Mouse (Mus musculus) fat pad, adult 2 months (tissue): ENCODE results near the gene Ndufaf7.

Experiments
- DNase-seq: peaks from one replicate; pipeline ENCODE4 v3.0.0-alpha.2; 2011; ENCODE audit warnings: low read depth, low spot score; ENCODE audit errors: extremely low read depth

The Ndufaf7 gene

DNA sequence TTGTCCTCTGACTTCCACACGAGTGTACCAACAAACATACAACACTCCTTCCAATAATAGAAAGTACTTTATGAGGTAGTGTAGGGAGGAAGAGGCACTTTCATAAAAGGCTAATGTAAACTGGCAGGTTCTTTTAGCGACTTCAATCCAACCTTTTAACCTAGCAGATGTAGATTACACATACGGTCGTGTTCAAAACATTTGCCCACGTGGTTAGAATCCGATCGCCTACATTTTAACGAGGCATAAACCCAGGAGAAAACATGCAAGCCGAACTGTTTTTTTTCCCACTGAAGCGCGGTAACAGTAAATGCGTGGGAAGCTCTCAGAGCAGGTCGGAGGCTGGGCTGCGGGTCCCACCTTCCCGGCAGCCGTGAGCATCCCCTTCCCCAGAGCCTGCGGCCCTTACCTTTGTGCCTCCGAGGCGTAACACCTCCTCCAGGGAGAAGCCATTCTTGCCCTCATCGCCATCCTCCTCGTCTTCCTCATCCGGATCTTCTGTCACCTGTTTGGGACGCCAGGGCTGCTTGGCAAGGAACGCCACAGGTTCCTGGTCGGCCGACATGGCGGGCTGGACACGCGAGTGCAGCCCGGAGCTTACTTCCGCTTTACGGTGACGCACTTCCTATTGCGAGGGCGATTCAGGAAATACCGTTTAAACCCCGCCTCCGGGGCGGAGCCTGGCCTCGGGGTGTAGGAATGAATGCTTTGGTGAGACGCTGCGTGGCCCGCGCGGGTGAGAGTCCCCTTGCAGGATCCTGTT lies at the start of gene Ndufaf7, which contains the start of gene Cebpz:
Ndufaf7 (plus strand) TSS at position 671 of the 763 bp plus-strand sequence.
Cebpz (minus strand) TSS at position 601 of the 763 bp plus-strand sequence.
- DNase-seq = no peak

DNA sequence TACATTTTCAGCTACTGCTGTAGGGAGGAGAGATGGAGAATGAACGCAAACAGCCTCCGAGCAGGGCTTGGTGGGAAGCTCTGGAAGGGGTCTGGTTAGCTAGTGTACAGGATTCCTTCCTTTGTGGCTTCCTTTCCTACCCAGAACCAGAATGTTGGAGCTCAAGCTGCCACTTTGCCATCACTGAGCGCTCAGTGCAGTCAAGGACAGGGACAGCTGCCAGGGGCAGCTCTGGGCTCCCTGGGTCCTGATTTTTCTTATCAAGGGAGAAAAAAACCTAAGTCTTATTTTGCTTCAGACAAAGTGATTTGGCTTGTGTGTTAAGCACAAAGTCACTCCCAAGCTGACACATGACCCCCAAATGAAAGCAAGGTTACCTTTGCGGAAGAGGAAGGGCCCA lies 48.4 kb upstream of the Ndufaf7 start:
- DNase-seq = no peak

DNA sequence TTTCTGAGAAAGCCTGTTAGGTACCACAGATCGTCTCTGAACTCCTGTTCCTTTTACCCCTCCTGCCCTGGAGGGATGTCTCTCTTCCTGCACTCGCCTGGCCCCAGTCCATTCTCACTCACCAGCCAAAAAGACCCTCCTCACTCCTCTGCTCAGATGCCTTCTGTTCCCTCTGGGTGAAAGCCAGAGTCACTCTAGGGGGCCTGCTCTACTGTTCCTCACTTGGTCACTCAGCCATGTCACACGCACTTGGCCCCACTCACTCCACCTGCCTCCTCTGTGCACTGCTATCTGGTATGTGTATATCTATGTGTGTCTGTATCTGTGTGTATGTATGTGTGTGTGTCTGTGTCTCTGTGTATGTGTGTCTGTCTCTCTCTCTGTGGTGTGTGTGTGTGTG lies 47.8 kb upstream of the Ndufaf7 start:
- DNase-seq = no peak

DNA sequence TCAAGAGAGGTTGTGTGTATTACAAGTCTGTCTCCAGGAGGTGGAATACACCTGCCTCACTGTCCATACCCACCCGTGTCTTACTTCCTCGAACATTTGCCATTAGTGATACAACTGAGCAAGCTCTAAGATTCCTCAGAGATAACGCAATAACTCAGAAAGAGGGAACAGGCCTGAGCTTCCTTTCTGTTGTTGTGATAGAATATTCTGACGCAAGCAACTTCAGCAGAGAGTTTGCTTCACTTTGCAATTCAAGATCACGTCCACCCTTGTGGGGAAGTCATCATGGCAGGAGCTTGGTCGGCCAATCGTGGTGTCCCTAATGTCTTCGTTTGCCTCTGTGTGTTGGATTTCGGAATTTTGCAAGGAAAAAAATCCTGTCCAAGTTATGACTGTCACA lies 45.9 kb upstream of the Ndufaf7 start:
- DNase-seq = no peak

DNA sequence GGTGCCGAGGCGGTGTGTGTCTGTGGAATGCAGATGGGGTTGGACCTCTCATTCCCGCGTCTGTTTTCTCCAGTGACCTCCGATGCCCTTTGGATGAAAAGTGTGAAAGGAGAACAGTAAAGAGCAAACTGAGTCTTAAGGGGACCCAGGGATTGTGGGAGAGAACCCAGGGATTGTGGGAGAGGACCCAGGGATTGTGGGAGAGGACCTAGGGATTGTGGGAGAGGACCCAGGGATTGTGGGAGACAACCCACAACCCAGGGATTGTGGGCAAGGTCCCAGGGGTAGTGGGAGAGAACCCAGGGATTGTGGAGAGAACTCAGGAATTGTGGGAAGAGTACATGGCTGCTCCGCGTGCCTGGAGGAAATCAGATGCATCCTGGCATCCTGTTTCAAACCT lies 41.9 kb upstream of the Ndufaf7 start:
- no peak for DNase-seq

DNA sequence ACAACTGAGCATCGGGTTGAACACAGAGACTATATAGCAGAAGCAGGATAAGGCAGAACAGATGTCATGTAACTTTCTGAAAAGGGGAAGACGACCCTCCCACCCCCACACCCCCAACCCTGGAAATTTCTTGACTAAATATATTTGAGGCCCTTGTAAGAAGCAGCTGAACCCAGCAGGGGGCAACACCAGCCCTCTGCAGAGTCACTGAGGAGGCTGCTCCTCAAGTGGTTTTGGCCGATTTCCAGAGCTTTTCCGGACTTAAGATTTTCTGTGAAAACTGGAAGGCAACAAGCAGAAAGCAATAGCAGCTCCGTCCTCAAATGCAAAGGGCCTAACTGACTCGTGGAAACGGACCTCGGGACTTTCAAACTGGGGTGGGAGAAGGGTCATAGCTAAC lies 41.5 kb upstream of the Ndufaf7 start:
- no peak for DNase-seq

DNA sequence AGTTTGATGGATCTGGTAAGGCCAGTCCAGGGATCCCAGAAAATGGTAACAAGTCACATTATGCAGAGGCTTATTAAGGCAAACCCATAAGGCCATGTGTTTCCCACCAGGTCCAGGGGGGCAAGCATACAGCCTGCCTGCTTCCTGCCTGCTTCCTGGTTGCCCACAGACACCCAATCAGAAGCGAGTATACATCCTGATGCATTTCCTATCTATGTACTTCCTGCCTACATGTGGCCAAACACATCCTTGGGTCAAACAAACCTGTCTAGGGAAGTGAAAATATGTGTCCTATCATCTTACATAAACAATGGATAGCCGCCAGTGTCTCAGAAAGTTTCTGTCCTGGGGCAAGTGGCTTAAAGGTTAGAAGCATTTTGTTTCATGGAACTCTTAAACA lies 33.8 kb upstream of the Ndufaf7 start:
- no peak for DNase-seq

DNA sequence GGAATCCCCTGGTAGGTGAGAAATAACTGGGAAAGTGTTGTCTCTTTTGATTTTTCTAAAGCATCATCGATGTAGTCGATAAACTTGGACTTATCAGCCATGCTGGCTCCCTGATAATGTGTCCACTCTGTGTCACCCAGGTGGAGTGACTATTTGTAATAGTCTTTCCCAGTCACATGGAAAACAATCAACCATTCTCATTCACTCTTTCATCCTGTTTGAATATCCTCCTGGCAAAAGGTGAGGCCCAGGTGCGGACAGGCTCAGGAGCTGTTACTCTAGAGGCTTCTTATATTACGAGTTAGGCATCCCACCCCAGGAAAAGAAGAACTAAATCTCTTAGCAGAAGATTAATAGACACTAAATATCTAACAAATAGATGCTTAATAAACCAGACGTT lies 30.0 kb upstream of the Ndufaf7 start, which contains the start of gene Sult6b1:
Sult6b1 (minus strand) TSS at position 101 of the 400 bp plus-strand sequence.
- no peak for DNase-seq

DNA sequence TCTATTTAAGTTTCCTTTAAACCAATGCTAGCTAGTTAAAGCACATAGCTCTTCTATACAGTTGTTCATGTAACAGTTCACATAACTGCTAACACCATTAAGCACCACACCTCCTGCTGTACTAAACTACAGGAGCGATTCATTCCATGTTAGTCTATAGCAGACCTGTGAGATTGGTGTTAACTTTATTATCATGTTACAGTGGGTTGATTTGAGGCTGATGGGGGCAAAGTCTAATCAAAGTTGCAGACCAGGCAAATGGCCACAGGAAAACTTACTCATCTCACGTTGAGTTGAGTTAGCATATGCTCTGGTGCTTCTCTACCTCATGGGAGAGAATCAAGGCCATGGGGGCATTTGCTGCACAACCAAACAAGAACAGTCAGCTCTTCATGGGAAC lies 27.6 kb upstream of the Ndufaf7 start:
- no peak for DNase-seq

DNA sequence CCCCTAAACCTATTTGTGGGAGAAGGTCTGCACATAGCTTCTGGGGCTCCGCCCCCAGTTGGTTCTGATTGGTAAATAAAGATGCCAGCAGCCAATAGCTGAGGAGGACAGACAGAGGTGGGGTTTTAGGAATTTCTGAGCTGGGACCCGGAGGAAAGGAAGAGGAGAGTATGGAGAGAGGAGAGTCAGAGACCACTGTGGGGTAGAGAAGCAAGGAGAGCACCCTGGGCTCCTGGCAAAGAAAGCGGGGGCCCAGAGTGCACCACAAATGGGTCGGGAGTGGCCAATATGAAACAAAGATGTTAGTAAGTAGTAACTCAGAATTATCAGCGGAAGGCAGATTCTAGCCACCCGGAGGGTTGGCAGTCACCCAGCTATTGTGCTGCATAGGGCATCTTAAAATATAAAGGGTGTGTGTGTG lies 24.1 kb upstream of the Ndufaf7 start:
- DNase-seq = no peak

DNA sequence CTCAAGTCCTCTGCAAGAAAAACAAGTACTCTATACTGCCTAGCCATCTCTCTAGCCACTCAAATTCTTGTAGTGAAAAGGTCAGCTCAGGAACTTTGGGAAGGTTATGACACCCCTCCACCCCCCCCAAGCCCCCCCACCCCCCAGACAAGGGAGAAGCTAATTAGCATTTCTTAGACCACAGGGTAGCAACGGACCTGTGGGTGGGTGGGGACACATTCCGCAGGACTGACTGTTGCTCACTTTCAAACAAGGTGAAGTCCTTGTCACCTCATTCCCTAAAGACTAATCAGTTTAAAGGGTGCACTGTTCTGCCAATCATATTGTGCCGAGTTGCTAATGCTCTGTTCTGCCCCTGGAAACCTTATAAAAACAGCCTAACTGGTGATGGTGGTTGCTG lies 23.0 kb upstream of the Ndufaf7 start:
- no peak for DNase-seq

DNA sequence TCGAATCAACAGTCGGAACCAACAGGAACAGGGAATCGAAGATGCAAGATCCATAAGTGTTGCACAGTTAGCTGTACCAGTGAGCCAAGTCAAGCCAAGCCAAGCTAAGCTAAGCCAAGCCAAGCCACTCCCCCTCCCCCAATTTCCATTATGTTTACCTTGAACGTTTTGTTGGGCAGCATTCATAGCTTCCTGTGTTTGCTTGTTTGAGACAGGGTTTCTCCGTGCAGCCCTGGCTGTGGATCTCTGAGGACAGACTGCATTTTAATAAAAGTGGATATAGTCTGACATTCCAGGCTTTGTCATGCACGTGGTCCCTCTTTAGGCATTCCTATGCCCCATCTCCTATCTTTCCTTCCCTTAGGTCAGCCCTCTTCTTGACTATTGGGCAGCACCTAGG lies 21.2 kb upstream of the Ndufaf7 start:
- DNase-seq = no peak

DNA sequence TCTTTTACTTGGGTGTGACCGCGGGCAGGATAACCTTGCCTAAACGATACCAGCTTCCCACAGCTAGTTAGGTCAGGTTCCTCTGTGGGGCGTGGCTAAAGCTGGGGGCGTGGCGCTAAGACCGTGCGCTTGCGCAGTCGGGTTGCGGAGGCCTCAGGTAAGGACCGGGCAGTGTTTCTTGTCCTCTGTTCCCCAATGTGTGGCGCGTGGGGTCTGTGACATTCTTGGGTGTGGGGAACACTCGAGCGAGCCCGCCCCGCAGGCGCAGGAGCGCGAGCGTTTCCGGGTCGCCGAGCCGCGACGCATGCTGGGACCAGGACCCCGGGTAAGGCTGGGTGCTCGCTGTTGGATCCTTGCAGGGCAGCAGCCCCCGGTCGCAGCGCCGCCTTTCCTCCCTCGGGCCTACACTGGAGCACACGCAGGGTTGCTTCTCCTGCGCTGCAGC lies 20.5 kb upstream of the Ndufaf7 start, which contains the start of gene Cebpzos:
Cebpzos (plus strand) TSS at position 132 of the 445 bp plus-strand sequence.
- no peak for DNase-seq

DNA sequence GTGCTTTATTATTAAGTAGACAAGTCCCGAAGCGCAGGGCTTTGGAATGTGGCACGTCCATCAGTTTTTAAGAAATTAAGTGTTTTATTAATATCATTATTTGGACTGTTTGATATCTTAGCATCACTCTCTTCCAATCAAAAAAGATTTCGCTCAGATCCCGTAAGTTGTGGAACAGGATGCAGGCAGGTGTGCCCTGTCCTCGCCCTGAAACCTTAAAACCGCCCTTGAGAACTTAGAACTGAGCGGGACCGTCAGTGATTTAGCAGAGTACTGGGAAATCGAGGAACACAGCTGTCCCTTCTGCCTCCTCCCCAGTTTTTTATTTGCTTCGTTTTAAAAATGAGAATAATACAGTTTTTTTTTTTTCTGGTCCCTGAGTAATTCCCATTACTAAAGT lies 20.0 kb upstream of the Ndufaf7 start:
- no peak for DNase-seq

DNA sequence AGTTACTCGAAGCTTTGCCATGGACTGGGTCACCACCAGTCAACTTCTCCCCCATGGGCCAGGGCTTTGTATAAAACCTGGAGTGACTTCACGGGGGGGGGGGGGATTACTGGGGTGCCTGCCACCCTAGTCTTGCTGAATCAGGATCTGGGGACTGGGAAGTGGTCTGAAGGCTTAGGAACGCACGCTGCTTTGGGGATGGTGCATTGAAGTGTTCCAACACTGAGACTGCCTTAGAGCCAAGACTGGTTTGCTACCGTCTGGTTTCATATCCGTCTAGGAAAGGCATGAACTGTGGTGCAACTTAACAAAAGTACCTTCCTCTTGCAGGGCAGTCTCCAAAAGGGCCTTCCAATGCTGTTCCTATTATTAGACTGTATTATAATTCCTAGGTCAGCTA lies 19.2 kb upstream of the Ndufaf7 start:
- no peak for DNase-seq

DNA sequence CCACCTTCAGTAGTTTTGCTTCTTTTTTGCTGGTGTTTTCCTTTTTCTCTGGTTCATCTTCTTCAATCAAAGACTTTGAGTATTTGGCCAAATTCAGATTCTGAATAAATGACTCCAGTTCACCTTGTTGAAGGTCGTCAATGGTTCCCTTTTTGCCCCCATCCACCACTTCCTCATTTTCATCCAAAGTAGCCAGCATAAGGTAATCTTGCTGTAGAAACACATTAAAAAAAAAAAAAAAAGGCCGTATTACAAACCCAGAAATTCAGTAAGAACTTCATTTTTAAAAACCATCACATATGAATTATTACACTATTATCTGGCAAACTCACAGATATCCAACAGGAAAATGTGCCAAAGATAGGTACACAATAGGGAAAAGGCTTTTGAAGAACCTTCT lies 1.1 kb upstream of the Ndufaf7 start:
- DNase-seq = no peak

DNA sequence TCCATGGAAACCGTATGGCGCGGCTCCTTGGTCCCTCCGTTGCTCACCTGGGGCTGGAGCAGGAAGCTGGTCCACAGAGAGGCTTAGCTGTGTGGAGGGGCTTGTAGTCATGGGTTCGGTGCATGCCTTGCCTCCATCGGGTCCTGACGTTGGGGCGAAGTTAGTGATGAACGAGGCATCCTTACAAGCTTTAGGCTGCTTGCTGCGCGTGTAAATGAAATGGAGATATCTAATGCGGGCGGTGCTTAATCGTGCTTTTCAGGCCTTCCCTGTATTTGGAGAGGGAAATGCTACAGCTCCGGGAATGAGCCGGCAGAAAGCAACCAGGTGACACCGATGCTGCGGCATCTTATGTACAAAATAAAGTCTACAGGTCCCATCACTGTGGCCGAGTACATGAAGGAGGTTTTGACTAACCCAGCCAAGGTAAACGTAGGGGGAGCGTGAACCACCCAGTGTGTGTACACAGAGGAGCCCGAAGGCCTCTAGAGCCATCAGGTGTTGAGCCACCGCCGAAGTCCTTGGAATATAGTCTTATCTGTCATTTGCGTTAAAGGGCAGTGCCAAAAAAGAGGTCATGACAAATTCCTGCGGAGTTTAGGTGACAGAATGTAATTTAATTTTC lies 405 bp downstream of the Ndufaf7 start:
- DNase-seq = no peak

DNA sequence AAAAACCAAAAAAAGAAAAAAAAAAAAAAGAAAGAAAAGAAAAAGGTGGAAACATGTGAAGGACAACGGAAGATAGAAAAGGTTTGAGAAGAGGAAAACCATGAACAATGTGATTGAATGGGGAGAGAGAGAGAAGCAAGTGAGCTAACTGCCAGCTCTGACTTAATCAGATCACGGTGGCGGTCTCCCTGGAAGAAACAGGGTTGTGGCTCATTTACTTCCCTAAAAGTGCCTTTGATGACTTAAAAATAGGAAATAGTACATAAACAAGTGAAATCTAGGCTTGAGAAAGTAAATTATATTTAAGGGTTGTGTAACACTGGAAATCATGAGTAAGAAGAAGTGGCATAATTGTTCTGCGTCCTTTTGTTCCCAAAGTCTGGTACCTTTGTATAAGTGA lies 2.0 kb downstream of the Ndufaf7 start:
- no peak for DNase-seq

DNA sequence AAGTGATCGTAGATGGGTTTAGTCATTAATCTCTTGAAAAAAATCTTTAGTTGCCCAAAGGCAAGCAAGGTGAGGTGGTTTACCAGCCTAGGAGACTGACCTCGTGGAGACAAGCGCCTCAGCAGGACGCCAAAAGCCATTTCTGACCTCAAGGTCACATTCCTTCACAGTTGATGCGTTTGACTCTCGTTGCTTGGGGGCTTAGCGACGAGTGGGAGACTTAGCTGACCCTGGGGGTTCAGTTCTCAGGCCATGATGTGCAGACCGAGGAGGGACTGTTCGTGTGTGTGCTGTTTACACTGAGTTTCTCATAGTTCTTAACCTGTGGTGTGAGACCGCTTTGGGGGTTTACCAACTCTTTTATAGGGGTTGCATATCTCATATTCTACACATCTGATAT lies 5.6 kb downstream of the Ndufaf7 start:
- DNase-seq = no peak

DNA sequence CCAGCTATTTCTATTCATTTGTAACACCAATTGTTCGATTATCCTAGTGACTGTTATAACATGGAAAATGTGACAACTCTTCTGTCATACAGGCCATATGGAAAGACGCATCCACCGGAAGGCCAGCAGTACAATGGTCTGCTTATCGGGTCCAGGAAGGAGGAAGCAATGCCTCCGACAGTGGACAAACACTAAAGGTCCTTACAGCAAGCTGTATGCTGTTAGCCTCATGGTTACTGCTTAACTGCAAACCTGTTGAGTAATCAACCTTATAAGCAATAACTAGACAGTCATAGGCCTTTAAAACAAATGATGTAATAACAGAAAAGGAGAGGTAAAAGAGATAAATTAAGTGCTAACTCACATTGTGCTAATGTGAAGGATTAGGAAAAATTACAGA lies 14.3 kb downstream of the Ndufaf7 start:
- no peak for DNase-seq

DNA sequence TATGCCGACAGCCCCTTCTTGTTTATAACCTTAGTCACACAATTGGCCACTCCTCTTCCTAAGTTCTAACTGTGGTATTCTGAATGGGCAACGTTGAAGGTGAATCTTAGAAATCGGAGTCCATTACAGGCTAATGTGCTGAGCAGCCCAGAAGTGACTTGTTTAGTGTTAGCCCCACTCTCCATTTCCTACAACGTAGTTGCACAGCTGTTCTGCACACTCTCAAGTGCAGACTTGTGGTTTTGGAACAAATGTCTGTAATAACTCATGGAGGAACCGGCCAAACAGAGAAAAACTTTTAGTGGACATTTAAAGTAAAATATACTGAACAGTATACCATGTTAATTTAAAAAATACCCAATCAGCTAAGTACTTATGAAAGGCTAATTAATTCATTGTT lies 15.1 kb downstream of the Ndufaf7 start:
- DNase-seq = no peak

DNA sequence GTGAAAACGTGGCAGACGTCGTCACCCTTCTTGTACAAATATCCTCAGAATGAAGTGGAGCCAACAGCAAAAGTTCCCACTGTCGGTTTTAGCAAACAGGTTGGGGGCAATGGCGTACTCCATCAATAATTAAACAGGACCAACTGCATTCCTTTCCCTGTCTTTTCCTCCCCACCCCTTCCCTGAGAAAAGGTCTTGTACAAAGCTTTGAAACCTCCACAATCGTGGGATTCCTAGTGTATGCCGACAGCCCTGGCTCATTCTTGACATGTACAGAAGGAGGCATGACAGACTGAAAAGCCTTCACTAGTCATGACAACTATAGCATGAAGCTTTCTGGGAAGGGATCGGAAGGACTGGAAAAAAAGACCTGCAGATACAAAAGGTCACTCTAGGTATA lies 16.3 kb downstream of the Ndufaf7 start:
- no peak for DNase-seq
